Mouse (Mus musculus) intestine, embryonic 14.5 days (tissue): Measurements from ENCODE around the gene 1700012B07Rik. TPM values are rescaled to one million over a fixed set of nuclear protein-coding genes. Genes with fewer than 3 reads are reported as not detected.

ENCODE experiments used
- ATAC-seq: fragments of 200-750 bp; cut with Nextera tagmentation; replicated peaks from 2 replicates; pipeline ENCODE4 v1.8.0; 2017; ENCODE audit warnings: low read depth, moderate number of reproducible peaks, moderate TSS enrichment, moderate library complexity; ENCODE audit not compliant: low FRiP score, low TSS enrichment
- DNase-seq: peaks from one replicate; pipeline ENCODE4 v3.0.0-alpha.2; 2018; ENCODE audit warnings: low spot score
- H3K27ac ChIP-seq: fragments of 300-500 bp; sonication (generic); 2 replicates; pipeline ENCODE4 v1.5.1; 2014; ENCODE audit warnings: low read depth, mild to moderate bottlenecking, control low read depth
- H3K27me3 ChIP-seq: fragments of 300-500 bp; sonication (generic); replicated peaks from 2 replicates; pipeline ENCODE4 v1.6.1; 2014; ENCODE audit warnings: low read length, control low read depth; ENCODE audit not compliant: control insufficient read depth, insufficient read depth
- H3K36me3 ChIP-seq: fragments of 300-500 bp; sonication (generic); 2 replicates; pipeline ENCODE4 v1.6.1; 2014; ENCODE audit warnings: low read length, control low read depth; ENCODE audit not compliant: control insufficient read depth, insufficient read depth
- H3K4me1 ChIP-seq: fragments of 300-500 bp; sonication (generic); replicated peaks from 2 replicates; pipeline ENCODE4 v1.6.1; 2014; ENCODE audit warnings: low read length, control low read depth, mixed read lengths; ENCODE audit not compliant: control insufficient read depth, insufficient read depth
- H3K4me2 ChIP-seq: fragments of 300-500 bp; sonication (generic); 2 replicates; pipeline ENCODE4 v1.6.1; 2014; ENCODE audit warnings: low read length
- H3K4me3 ChIP-seq: fragments of 300-500 bp; sonication (generic); 2 replicates; pipeline ENCODE4 v1.5.1; 2014; ENCODE audit warnings: low read depth, low read length, control low read depth, mixed read lengths
- H3K9ac ChIP-seq: fragments of 300-500 bp; sonication (generic); 2 replicates; pipeline ENCODE4 v1.6.1; 2014; ENCODE audit warnings: mild to moderate bottlenecking, low read length
- H3K9me3 ChIP-seq: fragments of 300-500 bp; sonication (generic); 2 replicates; pipeline ENCODE4 v1.6.1; 2016; ENCODE audit warnings: low read length, control low read depth; ENCODE audit not compliant: control insufficient read depth
- WGBS: fragments of 180-500 bp; shearing (Covaris S2); extraction: QIAGEN DNeasy Blood & Tissue Kit; methylation state at CpG from one replicate; pipeline ENCODE4 v1.1.7; 2014; 5-methylcytosine and 5-hydroxymethylcytosine counted together
- polyA plus RNA-seq: library from polyadenylated mRNA; unstranded; fragments of >200 nt; fragmentation: Nextera tagmentation; extraction: Ambion mirVana; gene quantifications from 2 replicates; pipeline ENCODE4 v1.2.1, GENCODE M21; 2014

The 1700012B07Rik gene
- polyA plus RNA-seq, 1 experiment from 2014 or later: not detected

- Histone ChIP-seq H3K4me1 (no peaks in the 10 kb centered on the region), H3K9me3 (no peaks in the 10 kb centered on the region), H3K9ac (no peak overlapping the region), H3K27ac (no peak overlapping the region), H3K27me3 (no peaks in the 10 kb centered on the region), H3K36me3 (no peaks in the 10 kb centered on the region), H3K4me3 (no peak overlapping the region), H3K4me2 (no peak overlapping the region)
- no peak for ATAC-seq
- WGBS: 82% methylated on average over 10 of the region's 10 CpGs
- no peak for DNase-seq
Measured at GRCm38 (mm10) chr11:109872056-109872455, 44.2 kb upstream of the 1700012B07Rik start.

- Histone ChIP-seq H3K36me3 (no peaks in the 10 kb centered on the region), H3K9ac (no peak overlapping the region), H3K27ac (no peak overlapping the region), H3K9me3 (no peaks in the 10 kb centered on the region), H3K4me1 (no peaks in the 10 kb centered on the region), H3K4me2 (no peak overlapping the region), H3K4me3 (no peak overlapping the region), H3K27me3 (no peaks in the 10 kb centered on the region)
- DNase-seq: no peak
- ATAC-seq: no peak
- 80% methylated on average over 5 of the region's 5 CpGs for WGBS
Measured at GRCm38 (mm10) chr11:109867861-109868260, 40.0 kb upstream of the 1700012B07Rik start.

- Histone ChIP-seq H3K27ac (no peak overlapping the region), H3K9ac (no peak overlapping the region), H3K36me3 (no peaks in the 10 kb centered on the region), H3K4me2 (no peak overlapping the region), H3K4me3 (no peak overlapping the region), H3K27me3 (no peaks in the 10 kb centered on the region), H3K9me3 (no peaks in the 10 kb centered on the region), H3K4me1 (no peaks in the 10 kb centered on the region)
- ATAC-seq (no peak), DNase-seq (no peak)
- 70% methylated on average over 11 of the region's 11 CpGs for WGBS
Measured at GRCm38 (mm10) chr11:109866537-109867160, 38.8 kb upstream of the 1700012B07Rik start.

- Histone ChIP-seq H3K4me3 (no peak overlapping the region), H3K4me1 (no peaks in the 10 kb centered on the region), H3K9me3 (no peaks in the 10 kb centered on the region), H3K36me3 (no peaks in the 10 kb centered on the region), H3K9ac (no peak overlapping the region), H3K27me3 (no peaks in the 10 kb centered on the region), H3K27ac (no peak overlapping the region), H3K4me2 (no peak overlapping the region)
- no peak for ATAC-seq
- DNase-seq: no peak
- WGBS: 79% methylated on average over 8 of the region's 8 CpGs
Measured at GRCm38 (mm10) chr11:109865526-109865925, 37.7 kb upstream of the 1700012B07Rik start.

GRCm38 (mm10) chr11:109863951-109864350, 36.1 kb upstream of the 1700012B07Rik start:
- 88% methylated on average over 7 of the region's 7 CpGs for WGBS
- H3K36me3 ChIP-seq: no peaks in the 10 kb centered on the region

GRCm38 (mm10) chr11:109863194-109863746, 35.4 kb upstream of the 1700012B07Rik start:
- peak; percentile 69 for DNase-seq
- WGBS: 67% methylated on average over 9 of the region's 9 CpGs
- no peak for ATAC-seq

More at GRCm38 (mm10) chr11:109863951-109864350, 36.1 kb upstream of the 1700012B07Rik start:
- Histone ChIP-seq H3K4me3 (no peak overlapping the region), H3K27me3 (no peaks in the 10 kb centered on the region), H3K27ac (no peak overlapping the region), H3K9me3 (no peaks in the 10 kb centered on the region), H3K4me2 (no peak overlapping the region), H3K9ac (no peak overlapping the region), H3K4me1 (0 out of 2 replicates have a peak, but pooled peaks cover 3% of the 10 kb centered on the region)
- no peak for ATAC-seq
- no peak for DNase-seq

GRCm38 (mm10) chr11:109860508-109860907, 32.7 kb upstream of the 1700012B07Rik start:
- peak overlapping the region; percentile 33 for H3K4me2 ChIP-seq
- no peaks in the 10 kb centered on the region for H3K27me3 ChIP-seq
- peak overlapping the region; percentile 51; the same call in 1 of the 2 replicates for H3K27ac ChIP-seq
- 7% methylated on average over 10 of the region's 10 CpGs for WGBS
- ATAC-seq: peak; percentile 53
- H3K9ac ChIP-seq: no peak overlapping the region
- 0 out of 2 replicates have a peak overlapping the region, but pooled peaks have one; percentile 4 for H3K4me3 ChIP-seq
- DNase-seq: peak; percentile 98
- 0 out of 2 replicates have a peak, but pooled peaks cover 3% of the 10 kb centered on the region for H3K4me1 ChIP-seq
- H3K9me3 ChIP-seq: no peaks in the 10 kb centered on the region
- H3K36me3 ChIP-seq: no peaks in the 10 kb centered on the region

More at GRCm38 (mm10) chr11:109863194-109863746, 35.4 kb upstream of the 1700012B07Rik start:
- H3K4me2 ChIP-seq: no peak overlapping the region
- H3K36me3 ChIP-seq: no peaks in the 10 kb centered on the region
- H3K4me3 ChIP-seq: no peak overlapping the region
- no peaks in the 10 kb centered on the region for H3K27me3 ChIP-seq
- 0 out of 2 replicates have a peak, but pooled peaks cover 3% of the 10 kb centered on the region for H3K4me1 ChIP-seq
- no peaks in the 10 kb centered on the region for H3K9me3 ChIP-seq
- no peak overlapping the region for H3K9ac ChIP-seq
- H3K27ac ChIP-seq: no peak overlapping the region

GRCm38 (mm10) chr11:109859939-109860469, 32.2 kb upstream of the 1700012B07Rik start:
- no peaks in the 10 kb centered on the region for H3K36me3 ChIP-seq
- H3K27me3 ChIP-seq: no peaks in the 10 kb centered on the region
- peak overlapping the region; percentile 33 for H3K4me2 ChIP-seq
- DNase-seq (no peak), ATAC-seq (no peak)
- H3K27ac ChIP-seq: peak overlapping the region; percentile 51; the same call in 1 of the 2 replicates
- 58% methylated on average over 14 of the region's 14 CpGs for WGBS
- 0 out of 2 replicates have a peak, but pooled peaks cover 3% of the 10 kb centered on the region for H3K4me1 ChIP-seq
- no peaks in the 10 kb centered on the region for H3K9me3 ChIP-seq
- H3K4me3 ChIP-seq: 0 out of 2 replicates have a peak overlapping the region, but pooled peaks have one; percentile 4
- no peak overlapping the region for H3K9ac ChIP-seq
